Mouse (Mus musculus) ZHBTc4 (cell line): ENCODE data around the gene Pdzrn4.

Source experiments
- DNase-seq: peaks from one replicate; pipeline ENCODE4 v3.0.0-alpha.2; 2011; ENCODE audit warnings: low read depth, low spot score

The Pdzrn4 gene

DNA sequence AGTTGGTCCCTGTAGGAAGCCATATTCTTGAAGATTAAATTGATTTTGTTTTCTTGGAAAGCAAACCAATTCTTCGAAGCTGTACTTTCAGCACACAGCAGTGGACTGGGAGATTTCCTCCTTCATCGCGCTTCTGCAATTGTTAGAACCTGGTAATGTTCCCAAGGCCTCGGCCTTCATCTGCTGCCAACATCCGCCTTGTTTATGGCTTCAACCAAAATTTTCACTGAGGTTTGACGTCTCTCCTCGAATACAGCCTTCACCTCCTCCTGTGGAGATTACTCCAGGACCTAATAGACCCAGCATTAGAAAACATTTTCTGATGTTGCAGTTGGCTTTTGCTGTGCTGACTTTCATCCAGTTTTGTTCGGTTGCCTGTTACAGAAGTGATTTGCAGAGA, 307.5 kb downstream of the Pdzrn4 start:
- DNase-seq, result no peak

DNA sequence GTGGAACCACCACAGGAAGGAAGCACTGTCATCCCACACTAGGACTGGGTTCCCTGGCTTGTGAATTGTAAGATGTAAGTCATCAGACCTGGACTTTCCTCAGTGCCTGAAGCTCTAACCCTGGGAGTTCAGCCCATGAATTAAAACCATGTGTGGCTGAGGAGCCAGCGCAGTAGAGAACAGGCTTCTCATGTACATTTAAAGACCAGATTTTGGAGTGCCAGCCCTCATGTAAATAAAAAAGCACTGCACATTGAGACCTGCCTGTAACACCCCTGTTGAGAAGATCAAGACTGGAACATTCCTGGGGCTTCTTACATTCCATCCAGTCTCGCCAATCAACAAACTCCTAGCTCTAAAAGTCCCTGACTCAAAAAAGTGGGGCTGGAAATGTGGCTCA, 342.0 kb downstream of the Pdzrn4 start:
- no peak for DNase-seq

DNA sequence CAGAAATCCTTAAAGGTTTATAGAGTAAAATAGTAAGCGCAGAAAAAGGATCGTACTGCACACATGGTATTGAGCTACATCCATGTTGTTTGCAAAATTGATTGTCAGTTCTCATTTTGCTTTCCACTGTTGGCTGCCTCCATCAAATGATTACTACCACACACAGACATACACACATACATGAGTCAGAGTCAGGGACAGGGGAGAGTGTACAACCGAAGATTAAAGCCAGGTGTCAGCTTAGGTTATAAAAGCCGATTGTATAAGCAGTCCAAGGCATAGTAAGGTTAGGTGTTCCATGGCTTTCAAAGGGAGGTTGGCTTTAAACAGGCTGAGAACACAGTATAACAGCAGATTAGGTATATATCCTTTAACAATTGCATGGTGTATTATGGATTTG, 343.2 kb downstream of the Pdzrn4 start:
- DNase-seq, result no peak

DNA sequence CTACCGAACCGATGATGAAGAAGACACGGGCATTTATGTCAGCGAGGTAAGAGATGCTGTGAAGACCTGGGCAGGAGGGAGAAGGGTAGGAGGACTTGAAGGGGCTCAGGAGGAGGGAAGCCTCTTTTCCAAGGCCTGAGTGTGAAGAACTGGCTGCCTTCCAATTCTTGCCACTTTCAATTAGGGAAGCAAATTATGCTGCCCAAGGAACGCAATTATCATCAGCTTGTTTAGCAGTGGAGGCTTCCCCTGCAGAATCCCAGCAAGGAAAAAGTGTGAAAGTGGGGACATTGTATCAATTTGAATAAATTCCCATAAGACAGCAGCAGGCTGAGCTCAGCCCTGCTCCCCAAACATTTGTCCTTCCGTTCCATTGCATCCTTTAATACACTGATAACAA, 346.9 kb downstream of the Pdzrn4 start:
- DNase-seq, result no peak

DNA sequence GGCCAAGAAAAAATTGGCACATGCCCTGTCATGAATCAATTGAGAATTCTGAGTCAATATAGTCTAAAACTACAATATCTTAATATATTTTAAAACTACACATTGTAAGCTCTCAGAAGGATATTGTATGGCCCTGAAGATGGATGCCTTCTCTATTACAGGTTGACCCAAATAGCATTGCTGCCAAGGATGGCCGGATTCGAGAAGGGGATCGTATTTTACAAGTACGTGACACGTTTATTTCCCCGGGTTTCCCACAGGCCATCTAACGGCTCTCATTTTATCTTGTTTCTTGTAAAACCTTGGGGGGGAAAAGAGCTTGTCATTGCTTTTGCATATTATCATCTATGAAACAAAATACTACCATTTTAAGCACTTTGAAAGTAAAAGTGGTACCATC, 349.4 kb downstream of the Pdzrn4 start:
- DNase-seq, result no peak

DNA sequence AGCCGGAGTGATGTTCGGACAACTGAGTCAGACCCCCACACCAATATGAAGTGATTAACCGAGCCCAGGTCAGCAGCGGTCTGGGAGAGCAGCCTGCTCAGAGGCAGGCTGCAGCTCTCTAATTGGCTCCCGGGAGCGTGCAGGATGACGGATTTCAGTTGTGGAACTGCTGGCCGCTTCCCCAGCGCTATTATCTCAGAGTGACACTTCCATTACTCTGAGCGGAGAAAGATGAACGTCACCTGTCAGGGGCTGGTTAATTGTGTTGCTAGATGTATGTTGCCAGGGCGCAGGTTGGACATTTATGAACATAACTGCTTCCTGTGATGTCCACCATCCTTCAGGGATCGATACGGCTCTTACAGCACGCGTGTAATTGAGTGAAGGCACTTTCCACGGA, 355.5 kb downstream of the Pdzrn4 start:
- no peak for DNase-seq

DNA sequence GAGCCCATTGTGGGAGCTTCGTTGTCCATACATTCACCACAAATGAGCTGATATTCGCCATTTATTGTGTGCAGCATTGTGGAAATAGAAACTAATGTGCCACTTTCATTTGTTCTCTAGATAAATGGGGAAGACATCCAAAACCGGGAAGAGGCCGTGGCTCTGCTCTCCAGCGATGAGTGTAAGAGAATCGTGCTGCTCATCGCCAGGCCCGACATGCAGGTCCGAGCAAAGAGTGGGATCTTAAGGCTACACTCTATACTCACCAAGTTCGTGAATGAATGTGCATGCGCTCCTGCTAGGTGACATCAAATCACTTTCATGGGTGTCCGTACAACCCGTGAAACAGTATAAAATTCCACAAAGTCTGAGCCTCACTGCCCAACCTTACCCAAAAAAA, 355.9 kb downstream of the Pdzrn4 start:
- DNase-seq, result no peak

DNA sequence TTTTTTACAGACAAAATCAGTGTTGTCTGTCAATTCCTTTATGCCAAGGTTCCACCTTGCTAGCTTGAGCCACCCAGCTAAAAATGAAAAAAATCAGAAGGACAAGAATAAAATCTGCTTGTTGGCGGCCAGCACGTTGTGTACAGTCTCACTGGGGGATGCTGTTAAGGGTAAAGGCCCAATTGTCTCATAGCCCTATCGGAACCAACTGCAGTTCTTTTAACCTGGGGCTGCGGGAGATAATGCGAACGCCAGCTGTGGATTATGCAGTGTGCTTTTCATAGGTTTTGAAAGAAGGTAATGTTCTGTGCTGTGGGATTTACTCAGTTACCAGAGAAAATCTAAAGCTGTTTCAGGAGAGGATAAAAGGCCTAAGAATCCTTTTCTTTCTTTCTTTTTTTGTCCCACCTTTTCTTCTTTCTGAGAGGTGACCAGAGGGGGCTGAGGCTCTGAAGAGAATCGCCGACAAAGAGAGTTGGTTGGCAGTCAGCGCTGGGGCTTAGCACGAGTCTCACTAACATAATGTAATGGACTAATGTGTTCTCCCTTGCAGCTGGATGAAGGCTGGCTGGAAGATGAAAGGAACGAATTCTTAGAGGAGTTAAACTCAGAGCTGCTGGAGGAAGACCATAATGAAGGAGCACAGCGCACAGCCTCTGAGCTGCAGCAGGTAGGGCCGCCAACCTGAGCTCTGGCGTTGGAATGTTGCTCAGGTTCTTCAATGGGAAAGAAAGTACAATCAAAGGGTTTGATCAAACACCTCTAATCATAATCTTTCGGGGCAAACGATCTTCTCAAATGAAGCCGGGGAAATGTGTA, 360.6 kb downstream of the Pdzrn4 start:
- DNase-seq, result no peak

DNA sequence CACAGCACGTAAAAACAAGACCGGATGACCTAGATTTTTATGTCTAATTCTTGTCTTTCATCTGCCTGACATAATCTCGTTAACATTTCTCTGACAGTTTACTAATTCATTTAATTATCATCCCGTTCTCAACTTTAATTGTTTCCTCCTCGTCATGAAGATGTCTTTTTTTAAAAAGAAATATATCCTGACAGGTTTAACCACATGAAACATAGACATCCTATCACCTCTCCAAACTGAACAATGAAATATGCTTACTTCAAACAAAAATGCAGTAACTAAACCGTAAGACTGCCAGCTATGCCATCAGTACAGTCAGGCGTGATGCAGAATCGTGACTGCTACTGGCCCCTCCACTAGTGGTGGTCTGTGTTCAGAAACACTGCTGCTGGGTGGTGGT, 362.3 kb downstream of the Pdzrn4 start:
- no peak for DNase-seq

DNA sequence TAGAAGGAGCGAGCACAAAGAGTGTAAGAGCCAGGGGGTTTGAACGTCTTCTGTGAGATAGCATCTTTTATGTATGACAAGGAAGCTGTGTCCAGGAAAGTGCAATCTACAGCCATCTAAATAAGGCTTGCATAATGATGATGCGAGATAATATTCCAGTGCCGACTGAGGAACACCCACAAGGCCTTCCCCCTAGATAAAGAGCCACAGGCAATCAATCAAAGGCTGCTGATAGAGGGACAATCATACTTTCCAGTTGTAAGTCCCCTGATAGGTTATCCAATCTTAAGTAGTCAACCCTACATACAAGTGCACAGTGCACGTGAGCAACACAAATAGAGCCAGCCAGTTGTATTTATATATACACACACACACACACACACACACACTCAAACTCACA, 366.6 kb downstream of the Pdzrn4 start:
- no peak for DNase-seq

DNA sequence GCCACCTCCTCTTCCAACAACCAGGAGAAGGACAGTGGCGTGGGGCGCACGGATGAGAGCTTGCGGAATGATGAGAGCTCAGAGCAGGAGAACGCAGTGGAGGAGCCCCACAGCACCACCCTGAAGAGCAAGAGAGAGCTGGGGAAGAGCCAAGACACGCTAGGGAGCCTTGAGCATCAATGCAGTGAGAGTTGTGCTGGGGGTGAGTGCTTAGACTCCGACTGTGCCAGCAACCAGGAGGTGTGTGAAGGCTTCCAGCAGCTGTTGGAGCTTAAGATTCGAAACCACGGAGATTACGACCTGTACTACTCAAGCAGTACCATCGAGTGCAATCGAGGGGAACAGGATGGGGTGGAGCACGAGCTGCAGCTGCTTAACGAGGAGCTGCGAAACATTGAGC, 372.9 kb downstream of the Pdzrn4 start:
- DNase-seq, result no peak

DNA sequence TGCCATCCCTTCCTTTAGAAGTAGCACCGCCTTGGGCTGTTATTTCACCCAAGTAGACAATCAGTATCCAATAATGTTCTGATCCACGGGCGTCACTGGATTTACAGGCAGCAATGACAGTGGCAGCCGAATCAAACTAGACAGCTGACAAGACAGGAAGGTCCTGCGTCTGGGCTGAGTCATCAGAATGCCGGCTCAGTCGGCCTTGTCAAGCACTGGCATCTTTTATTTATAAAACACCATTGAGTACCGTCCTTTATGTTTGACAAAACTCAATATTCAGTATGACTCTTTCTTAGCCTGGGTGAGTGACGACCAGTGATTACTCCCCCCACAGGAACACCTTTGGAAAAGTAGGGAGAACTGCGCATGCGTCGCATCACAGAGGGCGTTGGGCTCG, 391.4 kb downstream of the Pdzrn4 start:
- no peak for DNase-seq

DNA sequence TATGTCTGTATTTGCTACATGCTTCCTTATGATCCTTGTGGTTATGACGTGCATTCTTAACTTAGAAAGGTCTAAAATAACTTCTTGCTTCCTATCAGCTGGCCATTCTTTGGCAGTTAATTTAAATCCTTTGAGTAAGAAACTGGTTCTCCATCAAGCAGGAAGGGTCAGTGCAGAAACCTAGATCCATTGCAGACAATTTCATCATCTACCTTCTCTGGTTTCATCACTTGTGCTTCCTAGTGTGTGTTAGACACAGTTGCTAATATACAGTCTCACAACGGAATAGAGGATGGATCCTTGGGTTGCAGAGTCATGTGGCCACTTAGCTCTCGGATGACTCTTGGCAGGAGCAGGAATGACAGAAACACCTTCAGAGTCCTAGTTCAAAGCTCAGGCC, 397.6 kb downstream of the Pdzrn4 start:
- no peak for DNase-seq

DNA sequence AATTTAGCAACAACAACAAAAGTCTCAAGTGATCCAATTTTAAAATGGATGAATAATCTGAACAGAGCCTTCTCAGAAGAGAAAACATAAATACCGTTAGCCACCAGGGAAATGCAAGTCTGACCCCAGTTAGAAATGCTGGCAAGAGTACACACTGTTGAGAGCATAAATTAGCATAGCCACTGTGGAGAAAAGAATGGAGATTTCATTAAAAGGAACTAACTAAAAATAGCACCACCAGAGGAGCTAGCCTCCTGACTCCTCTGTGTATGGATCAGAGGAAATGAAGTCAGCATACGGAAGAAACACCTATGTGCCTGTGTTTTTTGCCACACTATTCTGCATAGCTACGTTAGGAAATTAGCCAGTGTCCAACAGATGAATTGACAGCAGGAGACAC, 409.3 kb downstream of the Pdzrn4 start:
- DNase-seq, result no peak

DNA sequence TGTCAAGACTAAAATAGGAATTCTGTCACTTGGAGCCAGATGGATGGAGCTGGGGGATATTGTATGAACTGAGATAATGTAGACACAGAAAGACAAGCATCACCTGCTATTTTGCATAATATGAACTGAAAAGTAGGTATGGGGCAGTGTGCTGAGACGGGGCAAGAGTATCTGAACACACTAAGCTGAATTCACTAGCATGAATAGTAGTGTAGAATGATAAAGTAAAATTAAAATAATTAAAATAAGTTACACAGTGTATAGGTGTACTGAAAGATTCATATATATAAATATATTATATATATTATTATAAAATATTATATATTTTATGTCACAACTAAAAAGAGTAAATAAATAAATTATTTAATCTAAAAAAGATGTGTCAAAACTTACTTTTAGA, 409.7 kb downstream of the Pdzrn4 start:
- no peak for DNase-seq
